Mouse (Mus musculus): ENCODE measurements at regions not wholly inside any gene's neighbourhood (a gene's known extent, or its start where the extent isn't known, plus 50 kb on each side); places are given as distances from the start of the nearest gene placed in this dataset.
A peak's percentile ranks its signal among the peaks of the same experiment; 100 is the strongest.
"Not testable (repeated sequence)": the region's sequence is repeated elsewhere in the genome, so short reads cannot be mapped to it uniquely, and the experiment has no call there.

- not testable (repeated sequence) for DNase-seq (ENCODE audit: low spot score)
These were observed 99.3 kb downstream of the Gm7489 start for GRCm38 (mm10) chr15:53984006-53984405.

- no peak for DNase-seq (ENCODE audit: low spot score)
These were observed 105.2 kb downstream of the Gm7489 start for GRCm38 (mm10) chr15:53989888-53990287.

DNA sequence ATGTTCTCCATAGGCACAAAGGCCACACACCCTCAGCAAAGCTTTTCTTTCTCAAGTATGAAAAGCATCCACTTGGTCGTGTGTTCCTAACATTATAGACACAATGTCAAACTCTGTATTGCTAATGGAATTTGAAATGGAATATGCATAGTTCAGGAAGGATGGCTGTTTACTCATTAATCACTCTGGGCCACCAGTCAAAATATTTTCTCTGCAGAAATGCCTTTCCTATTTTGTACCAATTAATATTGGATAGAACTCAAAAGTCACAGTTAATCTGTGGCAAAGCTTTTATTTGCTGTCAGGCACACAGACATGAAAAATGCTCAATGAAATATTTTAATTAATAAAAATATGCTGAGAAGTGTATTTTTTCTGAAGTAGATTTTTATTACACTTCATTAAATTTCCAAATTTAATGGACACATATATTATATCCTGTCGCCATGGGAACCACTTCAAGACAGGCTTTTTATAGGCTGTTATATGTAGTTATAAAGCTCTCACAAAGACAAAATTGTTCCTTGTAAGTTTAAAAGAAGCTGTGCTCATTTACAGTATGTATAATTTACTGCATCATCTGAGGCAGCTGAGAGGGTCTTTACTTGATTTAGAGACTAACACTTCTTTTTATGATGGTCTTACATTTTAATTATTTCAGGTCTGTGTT is 110.6 kb downstream of the Gm7489 start:
- no peak for DNase-seq (ENCODE audit: low spot score)

DNA sequence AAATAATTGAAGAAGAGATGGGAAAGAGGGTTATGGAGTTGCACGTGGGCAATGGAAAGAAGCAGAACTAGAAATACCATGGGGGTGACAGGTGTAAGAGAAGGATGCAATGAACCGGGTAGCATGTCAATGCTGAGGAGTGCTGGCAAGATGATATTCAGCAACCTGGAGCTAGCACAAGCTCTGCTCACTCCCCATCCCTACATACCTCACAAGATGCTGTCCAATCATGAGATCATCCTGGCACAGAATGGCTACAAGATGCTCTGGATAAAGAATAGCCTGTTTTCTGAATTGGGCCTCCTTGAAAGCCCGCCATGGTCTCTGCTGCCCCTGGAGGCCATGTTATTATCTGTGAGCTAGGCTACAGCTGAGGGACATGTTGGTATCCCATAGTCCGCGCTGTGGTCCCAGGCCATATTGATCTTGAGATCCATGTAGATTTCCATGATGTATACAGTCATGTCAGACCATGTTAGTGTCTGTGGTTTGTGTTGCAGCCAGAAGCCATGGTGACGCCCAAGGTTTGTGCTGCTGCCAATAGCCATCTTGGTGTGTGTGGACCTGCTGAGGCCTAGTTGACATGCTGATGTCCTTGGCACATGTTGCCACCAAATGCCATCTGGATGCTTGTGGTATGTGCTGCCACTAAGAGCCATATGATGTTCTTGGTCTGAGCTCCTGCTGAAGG is 114.0 kb downstream of the Gm7489 start:
- DNase-seq (ENCODE audit: low spot score) = no peak

GRCm38 (mm10) chr15:54033756-54034155 is 149.1 kb downstream of the Gm7489 start:
- no peak for DNase-seq (ENCODE audit: low spot score)

GRCm38 (mm10) chr15:54050711-54051110 is 166.0 kb downstream of the Gm7489 start:
- no peak for DNase-seq (ENCODE audit: low spot score)

DNA sequence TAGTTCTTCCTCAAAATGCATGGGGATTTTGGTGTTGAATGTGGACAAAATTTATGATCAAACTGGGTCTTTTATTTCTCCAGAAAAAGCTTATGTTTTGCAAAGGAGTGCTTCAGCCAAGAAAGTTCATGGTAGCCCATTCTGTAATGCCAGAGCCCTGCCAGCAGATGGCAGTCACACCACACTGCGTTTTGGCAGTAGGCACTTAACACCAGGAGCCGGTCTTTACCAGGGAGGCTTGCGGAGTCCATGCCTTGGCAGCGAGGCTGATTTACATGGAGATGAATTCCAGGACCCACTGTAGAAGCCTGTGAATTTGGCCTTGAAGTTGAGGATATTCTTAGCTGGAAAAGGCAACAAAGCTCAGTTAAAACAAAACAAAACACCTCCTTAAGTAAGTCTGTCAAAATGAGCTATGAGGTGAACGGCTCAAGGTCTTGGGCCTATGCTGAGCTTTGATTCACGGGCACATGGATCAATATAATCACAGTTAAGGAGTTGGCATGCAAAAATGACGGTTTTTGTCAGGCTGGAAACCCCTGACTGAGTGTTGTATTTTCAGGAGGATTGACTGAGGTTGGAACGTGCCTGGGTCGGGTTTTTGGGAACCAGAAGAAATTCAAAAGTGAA is 185.4 kb downstream of the Gm7489 start:
- peak; percentile 15 for DNase-seq (ENCODE audit: low spot score)

DNA sequence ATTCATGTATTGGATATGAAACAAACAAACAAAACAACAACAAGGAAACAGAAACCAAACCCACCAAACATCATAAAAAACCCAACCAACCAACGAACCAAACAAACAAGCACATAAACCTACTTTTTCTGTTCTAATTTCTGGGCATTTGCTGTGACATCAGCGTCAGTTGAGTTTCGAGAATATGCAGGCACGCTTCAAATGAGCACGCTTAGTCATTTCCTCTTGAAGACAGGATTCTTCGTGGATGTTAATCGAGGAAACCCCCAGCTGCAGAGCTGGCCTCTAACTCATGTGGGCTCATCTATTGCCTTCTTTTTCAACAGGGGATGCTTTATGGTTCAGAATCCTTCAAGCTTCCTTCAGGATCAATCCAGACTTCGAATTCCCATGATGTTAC is 187.0 kb downstream of the Gm7489 start:
- no peak for DNase-seq (ENCODE audit: low spot score)

GRCm38 (mm10) chr15:54091301-54091700 is 206.6 kb downstream of the Gm7489 start:
- DNase-seq (ENCODE audit: low spot score) = no peak

DNA sequence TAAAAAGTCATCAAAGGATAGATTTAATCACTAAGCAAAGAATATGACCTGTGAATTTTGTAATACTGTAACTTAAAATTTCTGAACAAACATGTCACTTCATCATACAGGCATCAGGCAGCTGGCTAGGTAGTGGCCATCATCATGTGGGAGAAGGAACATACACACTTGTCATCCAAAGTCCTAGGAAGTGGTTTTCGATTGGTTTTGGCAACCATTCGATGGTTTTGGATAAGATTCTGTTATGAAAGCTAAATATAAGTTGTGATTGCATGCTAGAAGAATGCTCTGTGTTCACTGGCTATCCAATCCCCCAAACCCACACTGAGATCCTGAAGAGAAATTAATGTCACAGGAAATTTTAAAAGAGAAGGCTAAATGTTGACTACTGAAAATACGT is 207.7 kb downstream of the Gm7489 start:
- DNase-seq (ENCODE audit: low spot score) = no peak

DNA sequence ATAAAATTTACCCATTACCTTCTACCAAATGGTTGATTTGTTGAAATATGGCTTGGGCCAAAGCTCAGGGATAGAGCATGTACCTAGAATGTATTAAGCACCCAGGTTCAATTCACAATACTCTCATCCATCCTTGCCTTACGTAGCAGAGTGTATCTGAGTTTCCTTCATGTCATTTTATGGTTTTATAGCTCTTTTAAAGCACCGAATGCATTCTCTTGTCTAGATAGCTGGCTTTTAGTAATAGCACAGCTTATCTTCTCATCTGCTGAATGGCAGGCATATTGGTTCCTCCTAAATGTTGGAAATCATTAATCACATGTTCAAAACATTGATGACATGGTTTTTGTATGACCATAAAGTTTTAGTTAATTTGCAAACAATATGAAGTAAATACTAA is 212.8 kb downstream of the Gm7489 start:
- DNase-seq (ENCODE audit: low spot score) = no peak

- no peak for DNase-seq (ENCODE audit: low spot score)
These were observed 227.7 kb downstream of the Gm7489 start for GRCm38 (mm10) chr15:54112406-54112805.

DNA sequence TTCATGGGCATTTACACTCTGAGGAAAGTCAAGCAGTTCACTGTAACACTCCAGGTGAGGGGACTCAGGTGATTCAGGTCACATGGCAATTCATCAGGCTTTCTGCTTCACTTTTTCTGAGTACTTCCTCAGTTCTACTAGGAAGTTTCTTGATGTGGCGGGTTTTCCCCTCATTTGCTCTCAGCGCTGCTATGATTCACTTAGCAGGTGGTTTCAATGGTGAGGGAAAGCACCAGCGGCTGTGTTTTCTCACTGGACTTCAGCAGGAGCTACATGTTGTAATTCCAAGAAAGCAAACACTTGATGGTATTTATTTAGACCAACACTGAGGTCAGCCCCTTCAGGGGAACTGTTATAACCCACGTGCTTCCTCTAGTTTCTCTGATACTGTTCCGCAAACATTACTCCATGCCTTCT is 229.4 kb downstream of the Gm7489 start:
- no peak for DNase-seq (ENCODE audit: low spot score)

- no peak for DNase-seq (ENCODE audit: low spot score)
These were observed 233.3 kb downstream of the Gm7489 start for GRCm38 (mm10) chr15:54117967-54118538.

- no peak for DNase-seq (ENCODE audit: low spot score)
These were observed 235.8 kb downstream of the Gm7489 start for GRCm38 (mm10) chr15:54120456-54120855.

DNA sequence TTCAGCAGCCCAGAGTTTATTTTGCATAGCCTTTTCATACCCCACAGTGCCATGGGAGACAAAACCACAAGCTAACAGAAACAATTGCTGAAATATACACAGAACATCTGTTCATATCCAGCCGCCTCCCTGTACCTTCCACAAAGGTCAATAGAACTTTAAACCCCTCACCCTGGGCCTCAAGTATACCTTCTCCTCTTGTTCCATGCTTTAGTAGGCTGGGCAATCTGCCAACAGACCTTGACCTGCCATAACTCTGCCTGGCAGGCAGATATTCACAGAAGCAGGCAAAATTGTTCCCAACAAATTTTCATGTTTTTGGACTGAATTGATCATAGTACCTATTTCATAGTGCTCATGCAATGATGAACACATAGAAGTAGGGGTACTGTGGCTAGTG is 279.6 kb downstream of the Gm7489 start:
- no peak for DNase-seq (ENCODE audit: low spot score)

DNA sequence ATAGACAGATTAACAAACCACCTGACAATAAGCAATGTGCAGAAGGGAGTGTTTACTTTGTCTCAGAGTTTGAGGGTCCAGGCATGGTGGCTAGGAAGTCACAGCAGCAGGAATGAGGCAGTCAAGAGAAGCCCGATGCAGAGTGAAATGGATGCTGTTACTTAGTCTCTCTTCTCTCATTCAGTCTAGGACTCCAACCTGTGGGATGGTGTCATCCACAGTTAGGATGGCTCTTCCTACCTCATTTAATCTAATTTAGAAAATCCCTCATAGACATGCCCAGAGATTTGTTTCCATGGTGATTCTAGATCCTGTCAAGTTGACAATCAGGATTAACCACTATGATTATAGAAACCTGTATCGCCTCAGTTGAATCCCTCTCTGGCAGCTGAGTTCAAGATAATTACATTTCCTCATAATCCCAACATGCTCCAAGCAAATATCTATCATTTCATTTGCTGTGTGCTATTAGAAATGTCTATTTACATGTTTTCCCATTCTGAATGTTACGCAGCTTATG is 283.2 kb downstream of the Gm7489 start:
- DNase-seq (ENCODE audit: low spot score) = no peak

DNA sequence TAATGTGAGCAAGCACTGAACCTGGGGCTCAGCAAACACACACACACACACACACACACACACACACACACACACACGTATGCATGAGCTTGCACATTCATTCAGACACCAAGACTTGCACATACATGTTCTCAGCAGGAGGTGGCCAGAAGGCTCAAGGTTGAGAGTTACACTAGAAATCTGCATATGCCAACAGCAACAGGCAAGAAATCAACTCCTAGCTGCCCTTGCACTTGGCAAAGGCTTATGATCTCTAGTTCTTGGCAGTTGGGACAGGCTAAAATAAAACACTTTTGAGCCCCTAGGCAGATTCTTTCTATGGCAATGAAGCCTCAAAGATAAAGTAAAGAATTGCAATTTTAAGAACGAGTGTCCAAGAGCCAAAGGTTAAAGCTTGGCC is 292.5 kb downstream of the Gm7489 start:
- DNase-seq (ENCODE audit: low spot score) = no peak

DNA sequence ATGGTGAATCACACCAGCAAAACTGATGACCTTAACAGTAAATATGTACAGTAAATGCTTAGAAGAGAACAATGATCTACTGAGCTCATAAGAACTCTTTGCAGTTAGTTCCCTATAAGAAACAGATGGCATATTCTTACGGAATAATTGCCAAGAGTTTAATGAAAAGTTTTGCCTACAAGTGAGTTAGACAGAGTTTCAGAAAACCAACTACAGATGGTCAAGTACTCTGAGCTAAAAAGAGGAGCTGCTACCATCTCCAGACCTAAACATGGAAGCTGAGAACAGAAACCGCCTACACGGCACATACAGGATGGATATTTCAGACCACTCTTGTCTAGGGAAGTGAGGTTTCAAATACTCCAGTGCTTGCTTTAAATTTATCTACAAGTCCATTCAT is 293.1 kb downstream of the Gm7489 start:
- DNase-seq (ENCODE audit: low spot score) = no peak
